Mouse (Mus musculus) telencephalon, adult 2 months (tissue): Measurements from ENCODE around the gene Chid1.
A peak's percentile ranks its signal among the peaks of the same experiment; 100 is the strongest.

Source experiments
- DNase-seq: peaks from one replicate; pipeline ENCODE4 v3.0.0-alpha.2; 2011; ENCODE audit warnings: low read depth, low spot score

Chid1 gene

DNA sequence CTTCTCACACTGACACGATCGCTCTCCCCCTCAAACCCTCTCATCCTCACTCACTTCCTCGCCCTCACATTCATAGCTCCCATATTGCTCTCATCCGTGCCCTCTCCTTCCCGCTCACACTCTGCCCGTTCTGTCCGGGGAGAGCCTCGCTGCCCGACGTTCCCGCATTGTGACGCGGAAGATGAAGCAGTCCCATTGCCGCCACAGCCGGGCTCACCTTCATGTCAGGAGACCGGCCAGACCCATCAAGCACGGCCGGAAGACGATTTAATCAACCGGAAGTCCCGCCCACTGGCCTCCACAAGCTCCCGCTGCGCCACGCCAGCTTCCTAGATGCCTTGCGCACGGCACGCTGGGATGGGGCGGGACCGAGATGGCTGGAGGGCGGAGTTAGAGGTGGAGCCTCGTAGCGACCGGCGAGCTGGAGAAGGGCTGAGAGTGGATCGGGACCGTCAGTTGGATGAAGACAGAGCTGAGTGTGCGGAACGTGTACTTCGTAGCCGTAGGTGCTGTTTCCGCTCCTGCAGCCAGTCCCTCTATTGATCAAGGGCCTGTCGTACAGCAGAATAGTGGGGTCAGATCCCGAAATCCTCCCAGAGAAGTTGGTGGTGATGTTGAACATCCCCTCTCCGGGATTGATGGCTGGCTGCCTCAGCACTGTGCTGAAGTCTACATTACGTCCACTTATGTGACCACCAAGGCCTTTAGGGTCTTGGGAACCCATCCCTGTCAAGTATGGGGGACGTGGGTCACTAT lies at the start of gene Chid1:
Gene Chid1, minus strand, starts transcription at position 302 of the 756 bp plus-strand sequence.
- DNase-seq: peak; percentile 96

- no peak for DNase-seq
Measured at GRCm38 (mm10) chr7:141588890-141589289, 49.2 kb upstream of the Chid1 start.

DNA sequence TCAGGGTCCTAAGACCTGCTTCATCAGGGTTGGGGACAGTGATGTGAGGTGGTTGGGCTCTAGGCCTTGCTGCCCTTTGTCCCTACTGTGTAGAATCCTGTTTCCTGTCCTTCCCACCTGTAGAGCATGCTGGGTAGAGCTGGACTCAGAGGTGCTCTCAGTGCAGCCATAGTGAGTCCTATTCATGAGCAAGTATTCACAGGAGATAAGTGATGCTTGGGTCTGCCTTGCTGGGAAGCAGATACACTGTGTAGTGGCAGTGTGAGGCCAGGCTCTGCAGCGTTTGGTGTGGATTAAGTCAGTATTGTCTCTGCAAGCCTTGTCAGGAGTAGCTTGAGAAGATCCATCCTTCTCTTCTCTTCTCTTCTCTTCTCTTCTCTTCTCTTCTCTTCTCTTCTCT lies 46.2 kb upstream of the Chid1 start:
- no peak for DNase-seq

GRCm38 (mm10) chr7:141585288-141585687 lies 45.6 kb upstream of the Chid1 start:
- DNase-seq: no peak

DNA sequence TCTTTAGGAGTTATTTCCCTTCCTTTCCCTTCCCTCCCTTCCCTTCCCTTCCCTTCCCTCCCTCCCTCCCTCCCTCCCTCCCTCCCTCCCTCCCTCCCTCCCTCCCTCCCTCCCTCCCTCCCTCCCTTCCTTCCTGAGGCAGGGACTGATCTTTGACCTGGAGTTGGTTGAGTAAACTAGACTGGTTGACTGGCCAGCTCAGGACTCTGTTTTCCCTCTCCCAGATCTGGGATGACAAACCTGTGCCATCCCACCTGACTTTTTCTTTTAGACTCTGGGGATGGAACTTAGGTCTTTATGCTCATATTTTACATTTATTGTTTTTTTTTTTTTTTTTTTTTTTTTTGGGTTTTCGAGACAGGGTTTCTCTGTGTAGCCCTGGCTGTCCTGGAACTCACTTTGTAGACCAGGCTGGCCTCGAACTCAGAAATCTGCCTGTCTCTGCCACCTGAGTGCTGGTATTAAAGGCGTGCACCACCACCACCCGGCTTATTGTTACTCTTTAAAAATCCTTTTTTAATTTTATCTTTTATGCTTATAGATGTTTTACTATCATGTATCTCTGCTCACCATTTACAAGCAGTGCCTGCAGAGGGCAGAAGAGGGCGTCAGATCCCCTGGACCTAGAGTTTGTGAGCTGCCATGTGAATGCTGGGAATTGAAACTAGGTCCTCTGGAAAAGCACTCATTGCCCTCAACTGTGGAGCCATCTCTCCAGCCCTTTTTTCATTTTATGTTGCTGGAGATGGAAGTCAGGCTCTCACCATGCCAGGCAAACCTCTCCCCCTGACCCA lies 44.6 kb upstream of the Chid1 start:
- DNase-seq: no peak

DNA sequence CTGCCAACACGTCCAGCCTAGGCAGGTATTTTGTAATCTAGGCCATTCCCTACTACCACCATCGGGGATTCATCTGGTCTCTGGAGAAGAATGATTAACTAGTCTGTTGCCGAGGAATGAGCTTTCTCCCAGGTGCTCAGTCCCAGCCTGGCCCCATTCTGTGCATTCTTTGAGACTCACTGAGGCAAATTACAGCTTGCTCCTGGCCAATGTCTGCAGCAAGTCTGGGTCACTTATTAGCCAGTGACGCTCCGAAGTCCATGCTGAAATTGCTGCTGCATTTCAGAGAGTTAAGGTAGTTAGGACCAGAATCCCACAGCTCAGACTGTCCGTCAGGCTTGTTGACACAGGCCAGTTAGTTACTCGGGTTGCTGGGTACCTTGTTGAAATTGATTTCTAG lies 41.7 kb upstream of the Chid1 start:
- DNase-seq: no peak

GRCm38 (mm10) chr7:141578943-141579342 lies 39.3 kb upstream of the Chid1 start:
- DNase-seq: no peak

DNA sequence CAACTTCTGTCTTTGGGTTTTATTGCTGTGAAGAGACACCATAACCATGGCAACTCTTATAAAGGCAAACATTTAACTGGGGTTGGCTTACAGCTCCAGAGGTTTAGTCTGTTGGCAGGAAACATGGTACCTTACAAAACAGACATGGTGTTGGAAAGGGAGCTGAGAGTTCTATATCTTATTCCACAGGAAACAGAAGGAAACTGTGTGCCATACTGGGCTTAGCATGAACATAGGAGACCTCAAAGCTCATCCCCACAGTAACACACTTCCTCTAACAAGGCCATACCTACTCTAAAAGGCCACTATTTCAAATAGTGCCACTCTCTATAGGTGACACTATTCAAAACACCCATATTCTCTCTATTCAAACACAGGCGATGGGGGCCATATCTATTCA lies 38.9 kb upstream of the Chid1 start:
- DNase-seq: no peak

GRCm38 (mm10) chr7:141577801-141578200 lies 38.1 kb upstream of the Chid1 start:
- no peak for DNase-seq

- no peak for DNase-seq
Measured at GRCm38 (mm10) chr7:141575481-141575880, 35.8 kb upstream of the Chid1 start.

DNA sequence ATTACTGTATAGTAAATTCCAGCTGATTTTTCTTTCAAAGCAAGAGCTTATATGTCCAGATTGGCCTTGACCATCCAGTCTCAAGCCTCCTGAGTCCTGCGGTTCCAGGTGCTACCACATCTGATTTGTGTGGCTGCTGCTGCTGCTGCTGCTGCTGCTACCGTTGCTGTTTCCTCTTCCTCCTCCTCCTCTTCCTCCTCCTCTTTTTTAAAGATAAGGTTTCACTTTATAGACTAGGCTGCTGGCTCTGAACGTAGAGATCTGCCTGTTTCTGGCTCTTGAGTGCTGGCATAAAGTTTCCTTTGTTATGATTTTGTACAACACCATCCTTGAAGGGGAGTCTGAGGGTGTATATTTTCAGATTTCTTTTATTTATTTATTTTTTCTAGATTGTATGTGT lies 34.4 kb upstream of the Chid1 start:
- no peak for DNase-seq

GRCm38 (mm10) chr7:141570625-141571295 lies 31.1 kb upstream of the Chid1 start:
- no peak for DNase-seq

GRCm38 (mm10) chr7:141569916-141570315 lies 30.3 kb upstream of the Chid1 start:
- DNase-seq: no peak

DNA sequence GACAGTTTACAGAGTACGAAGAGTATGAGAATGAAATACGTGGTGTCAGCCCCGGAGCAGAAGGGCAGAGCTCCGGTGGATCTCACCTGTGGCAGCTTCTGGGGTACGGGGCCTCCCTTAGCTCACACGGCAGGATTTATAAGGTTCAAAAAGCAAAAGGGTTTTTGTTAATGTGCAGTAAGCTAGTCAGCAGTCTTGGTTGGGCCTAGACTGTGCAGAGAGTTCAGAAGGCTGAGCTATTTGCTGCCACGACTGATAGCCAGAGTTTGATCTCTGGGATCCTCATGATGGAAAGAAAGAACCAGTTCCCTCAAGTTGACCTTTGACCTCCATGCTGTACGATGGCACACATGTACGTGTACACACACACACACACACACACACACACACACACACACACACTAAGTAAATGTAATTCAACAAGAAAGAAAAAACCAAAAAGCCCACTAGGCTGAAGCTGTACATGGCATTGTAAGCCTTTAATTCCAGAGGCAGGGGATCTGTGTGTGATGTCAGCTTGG lies 29.7 kb upstream of the Chid1 start:
- no peak for DNase-seq

DNA sequence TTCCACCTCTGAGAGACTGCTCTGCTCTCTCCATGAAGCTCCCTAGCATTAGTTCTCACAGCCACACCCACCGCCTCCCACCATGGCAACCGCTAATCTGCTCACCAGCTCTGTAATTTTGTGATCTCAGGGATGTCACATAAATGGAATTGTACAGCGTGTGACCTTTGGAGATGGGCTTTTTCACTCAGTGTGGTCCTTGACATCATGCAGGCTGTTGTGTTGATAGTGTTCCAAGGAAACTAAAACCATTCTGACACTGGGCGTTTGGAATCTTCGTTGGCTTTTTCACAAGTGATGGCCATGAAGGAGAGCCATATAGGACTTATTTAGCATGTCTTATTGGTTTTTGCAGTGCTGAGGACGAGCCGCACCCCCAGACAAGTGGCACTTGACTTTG lies 26.9 kb upstream of the Chid1 start:
- DNase-seq: no peak

GRCm38 (mm10) chr7:141564561-141564960 lies 24.9 kb upstream of the Chid1 start:
- no peak for DNase-seq

- DNase-seq: no peak
Measured at GRCm38 (mm10) chr7:141562852-141563427, 23.3 kb upstream of the Chid1 start.

GRCm38 (mm10) chr7:141562421-141562851 lies 22.8 kb upstream of the Chid1 start:
- no peak for DNase-seq

DNA sequence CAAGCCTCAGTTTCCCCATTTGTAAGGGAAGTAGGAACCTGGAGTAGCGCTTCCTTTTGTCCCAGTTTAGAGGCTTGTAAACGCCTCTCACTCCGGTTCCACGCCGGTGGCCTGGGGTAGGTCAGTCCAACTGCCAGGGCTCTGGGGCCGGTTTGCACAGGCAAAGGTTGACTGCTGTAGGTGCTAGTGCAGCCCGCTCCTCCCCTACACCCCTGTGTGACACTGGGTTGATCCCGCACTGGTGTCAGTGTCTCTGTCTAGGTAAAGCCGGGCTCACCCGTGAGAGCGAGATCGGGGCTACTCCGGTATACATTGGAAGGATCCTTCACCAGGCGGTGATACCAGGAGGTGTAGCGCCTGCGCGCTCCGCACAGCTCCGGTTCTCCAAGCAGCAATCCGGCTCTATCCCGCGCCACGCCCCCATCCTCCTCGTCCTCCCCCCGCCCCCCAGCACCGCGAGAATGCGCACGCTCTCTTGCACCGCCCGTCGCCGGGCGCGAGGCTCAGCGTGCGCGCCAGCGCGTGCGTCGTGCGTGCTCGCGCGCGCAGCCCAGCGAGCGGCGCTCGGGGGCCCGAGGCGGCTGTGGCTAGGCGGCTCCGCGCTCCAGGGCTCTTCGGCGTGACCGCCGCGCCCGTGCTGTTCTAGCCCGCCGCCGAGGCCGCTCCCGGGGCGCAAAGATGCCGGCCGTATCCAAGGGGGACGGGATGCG lies 22.2 kb upstream of the Chid1 start, which contains the start of gene Ap2a2:
Gene Ap2a2, plus strand, starts transcription at position 492 of the 710 bp plus-strand sequence.
- DNase-seq: peak; percentile 86

- DNase-seq: no peak
Measured at GRCm38 (mm10) chr7:141560471-141560870, 20.8 kb upstream of the Chid1 start.

GRCm38 (mm10) chr7:141559726-141560325 lies 20.2 kb upstream of the Chid1 start:
- no peak for DNase-seq
